Mouse (Mus musculus): ENCODE measurements at regions not wholly inside any gene's neighbourhood (a gene's known extent, or its start where the extent isn't known, plus 50 kb on each side); places are given as distances from the start of the nearest gene placed in this dataset.

DNA sequence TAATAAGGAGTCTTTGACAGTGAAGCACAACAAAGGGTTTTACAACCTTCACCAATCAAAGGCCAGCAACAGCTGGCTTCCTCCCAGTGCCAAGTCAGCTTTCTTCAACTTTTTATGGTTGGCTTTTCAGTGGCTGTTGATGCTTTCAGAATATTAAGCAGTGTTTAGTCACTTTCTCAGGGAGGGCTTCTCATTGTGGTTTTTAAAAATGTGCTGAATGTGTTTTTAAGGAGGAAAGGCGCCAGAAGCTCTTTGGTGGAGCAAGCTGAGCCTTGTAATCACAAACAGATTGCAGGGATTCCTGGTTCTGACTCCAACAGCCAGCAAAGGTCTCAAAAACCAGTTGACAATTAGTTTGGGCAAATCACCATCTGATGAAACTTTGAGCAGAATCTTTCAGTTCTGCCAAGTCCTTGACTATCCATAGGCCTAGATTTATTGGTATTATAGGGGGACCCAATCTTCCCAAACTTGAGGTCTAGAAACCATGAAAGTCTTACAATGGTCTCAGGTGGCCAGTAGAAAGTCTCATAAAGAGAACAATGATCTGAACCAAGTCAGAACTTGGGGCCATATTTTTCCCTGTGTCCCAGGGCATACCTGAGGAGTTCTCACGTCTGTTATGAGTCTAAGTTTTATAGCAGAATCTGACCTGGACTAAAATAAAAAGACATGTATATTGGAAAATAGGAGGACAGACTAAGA lies 251.9 kb upstream of the Cpeb2 start:
- Histone ChIP-seq H3K4me3 (no peak overlapping the region), H3K4me2 (ENCODE audit: low read depth) (no peak overlapping the region), H3K27me3 (ENCODE audit: control insufficient read depth, insufficient read depth, insufficient read length) (no peaks in the 10 kb centered on the region), H3K79me2 (ENCODE audit: control insufficient read depth, insufficient read depth) (no peaks in the 10 kb centered on the region), H3K36me3 (ENCODE audit: control insufficient read depth, insufficient read depth) (no peaks in the 10 kb centered on the region), H3ac (ENCODE audit: control insufficient read depth, insufficient read length) (no peak overlapping the region)
- TF ChIP-seq POLR2AphosphoS2 (IDR thresholded peaks at IDR 0.05; ENCODE audit: insufficient read length, low read depth), result no peak
- TF ChIP-seq REST (IDR thresholded peaks at IDR 0.05; ENCODE audit: insufficient read depth, insufficient read length), result no peak
- no peak for TF ChIP-seq USF1 (IDR thresholded peaks at IDR 0.05; ENCODE audit: low read depth)
- TF ChIP-seq TCF3 (IDR thresholded peaks at IDR 0.05; ENCODE audit: insufficient read length, low read depth), result no peak
- TF ChIP-seq SRF (IDR thresholded peaks at IDR 0.05; ENCODE audit: control insufficient read depth, insufficient read length, low read depth), result no peak
- TF ChIP-seq MAX (IDR thresholded peaks at IDR 0.05; ENCODE audit: low read depth), result no peak
- no peak for TF ChIP-seq E2F4 (IDR thresholded peaks at IDR 0.05; ENCODE audit: insufficient read depth)
- no peak for TF ChIP-seq MYOD1 (IDR thresholded peaks at IDR 0.05; ENCODE audit: control insufficient read depth in 1 of 3, insufficient read length in 2 of 3, low read depth in 2 of 3)
- no peak for TF ChIP-seq CEBPB (IDR thresholded peaks at IDR 0.05; ENCODE audit: insufficient read depth, poor library complexity, severe bottlenecking)
- no peak for TF ChIP-seq MYOG (IDR thresholded peaks at IDR 0.05; ENCODE audit: control insufficient read depth in 1 of 3, insufficient read depth in 1 of 3, insufficient read length in 2 of 3, low read depth in 2 of 3)

DNA sequence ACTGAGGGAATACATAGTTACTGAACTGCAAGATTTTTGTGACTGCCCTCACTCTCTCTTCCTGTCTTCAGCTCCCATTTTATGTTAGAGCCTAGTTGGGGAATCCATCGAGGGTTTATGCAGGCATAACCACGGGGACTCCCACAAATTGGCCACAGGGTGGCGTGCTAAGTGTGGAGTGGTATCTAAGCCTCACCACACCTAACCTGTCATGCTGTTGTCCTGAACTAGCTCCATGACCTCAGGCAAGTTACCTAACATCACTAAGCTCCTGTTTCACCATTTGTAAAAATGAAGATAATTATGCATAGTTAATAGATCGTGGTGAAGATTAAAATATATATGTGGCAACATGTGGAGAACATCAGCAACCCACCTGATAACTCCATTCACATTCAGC lies 246.8 kb upstream of the Cpeb2 start:
- TF ChIP-seq TCF12 (IDR thresholded peaks at IDR 0.05; ENCODE audit: insufficient read depth, poor library complexity, severe bottlenecking) (no peak), MYOD1 (IDR thresholded peaks at IDR 0.05; ENCODE audit: control insufficient read depth in 1 of 3, insufficient read length in 2 of 3, low read depth in 2 of 3) (no peak), POLR2AphosphoS2 (IDR thresholded peaks at IDR 0.05; ENCODE audit: insufficient read length, low read depth) (no peak), E2F4 (IDR thresholded peaks at IDR 0.05; ENCODE audit: insufficient read depth) (no peak), MAX (IDR thresholded peaks at IDR 0.05; ENCODE audit: low read depth) (no peak), TCF3 (IDR thresholded peaks at IDR 0.05; ENCODE audit: insufficient read length, low read depth) (no peak), SRF (IDR thresholded peaks at IDR 0.05; ENCODE audit: control insufficient read depth, insufficient read length, low read depth) (no peak), CEBPB (IDR thresholded peaks at IDR 0.05; ENCODE audit: insufficient read depth, poor library complexity, severe bottlenecking) (no peak), MYOG (IDR thresholded peaks at IDR 0.05; ENCODE audit: control insufficient read depth in 1 of 3, insufficient read depth in 1 of 3, insufficient read length in 2 of 3, low read depth in 2 of 3) (no peak), USF1 (IDR thresholded peaks at IDR 0.05; ENCODE audit: low read depth) (no peak), POLR2A (IDR thresholded peaks at IDR 0.05; ENCODE audit: insufficient read length, low read depth) (no peak), REST (IDR thresholded peaks at IDR 0.05; ENCODE audit: insufficient read depth, insufficient read length) (no peak)
- Histone ChIP-seq H3K79me2 (ENCODE audit: control insufficient read depth, insufficient read depth) (no peaks in the 10 kb centered on the region), H3K4me2 (ENCODE audit: low read depth) (no peak overlapping the region)

DNA sequence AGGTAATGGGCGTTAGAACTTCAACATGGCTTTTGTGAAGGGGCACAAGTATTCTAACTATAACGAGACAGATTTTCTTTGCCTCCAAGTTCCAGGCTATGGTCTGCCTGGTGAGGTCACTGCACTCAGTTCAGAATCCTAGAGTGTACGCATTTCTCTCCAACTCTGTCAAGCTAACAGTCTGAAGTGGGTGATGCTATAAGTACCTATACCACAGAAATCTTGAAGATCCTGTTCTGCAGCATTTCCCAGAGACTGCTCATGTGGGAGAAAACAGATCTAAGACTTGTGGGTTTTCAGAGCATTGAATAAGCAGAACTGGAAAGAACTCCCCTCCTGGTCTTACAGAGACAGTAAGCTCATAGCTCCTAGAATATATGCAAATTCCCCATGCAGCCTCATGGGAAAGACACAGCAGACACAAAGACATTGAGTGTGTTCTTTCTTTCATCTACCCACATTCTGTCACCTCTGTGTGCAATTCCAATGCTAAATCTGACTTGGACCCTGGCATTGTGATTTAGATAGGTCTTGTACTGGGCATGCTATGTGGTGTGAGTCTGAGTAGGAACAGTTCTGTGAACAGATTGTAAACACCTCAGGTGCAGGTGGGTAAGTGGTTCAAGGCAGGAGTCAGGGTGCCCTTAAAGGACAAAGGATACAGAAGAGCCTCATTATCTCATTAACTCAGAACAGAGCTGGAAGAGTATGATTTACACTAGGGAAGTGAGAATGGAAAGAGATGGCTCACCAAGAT lies 245.1 kb upstream of the Cpeb2 start:
- no peak overlapping the region for H3K4me2 ChIP-seq (ENCODE audit: low read depth)
- no peak overlapping the region for H3ac ChIP-seq (ENCODE audit: control insufficient read depth, insufficient read length)
- no peaks in the 10 kb centered on the region for H3K27me3 ChIP-seq (ENCODE audit: control insufficient read depth, insufficient read depth, insufficient read length)
- H3K36me3 ChIP-seq (ENCODE audit: control insufficient read depth, insufficient read depth), result no peaks in the 10 kb centered on the region
- H3K79me2 ChIP-seq (ENCODE audit: control insufficient read depth, insufficient read depth), result no peaks in the 10 kb centered on the region
- no peak overlapping the region for H3K4me3 ChIP-seq
- TF ChIP-seq MYOG (IDR thresholded peaks at IDR 0.05; ENCODE audit: control insufficient read depth in 1 of 3, insufficient read depth in 1 of 3, insufficient read length in 2 of 3, low read depth in 2 of 3) (no peak), POLR2A (IDR thresholded peaks at IDR 0.05; ENCODE audit: insufficient read length, low read depth) (no peak), MAX (IDR thresholded peaks at IDR 0.05; ENCODE audit: low read depth) (no peak), E2F4 (IDR thresholded peaks at IDR 0.05; ENCODE audit: insufficient read depth) (no peak), POLR2AphosphoS2 (IDR thresholded peaks at IDR 0.05; ENCODE audit: insufficient read length, low read depth) (no peak), CEBPB (IDR thresholded peaks at IDR 0.05; ENCODE audit: insufficient read depth, poor library complexity, severe bottlenecking) (no peak), TCF12 (IDR thresholded peaks at IDR 0.05; ENCODE audit: insufficient read depth, poor library complexity, severe bottlenecking) (no peak), TCF3 (IDR thresholded peaks at IDR 0.05; ENCODE audit: insufficient read length, low read depth) (no peak), MYOD1 (IDR thresholded peaks at IDR 0.05; ENCODE audit: control insufficient read depth in 1 of 3, insufficient read length in 2 of 3, low read depth in 2 of 3) (no peak), REST (IDR thresholded peaks at IDR 0.05; ENCODE audit: insufficient read depth, insufficient read length) (no peak), SRF (IDR thresholded peaks at IDR 0.05; ENCODE audit: control insufficient read depth, insufficient read length, low read depth) (no peak), USF1 (IDR thresholded peaks at IDR 0.05; ENCODE audit: low read depth) (no peak)

More for the DNA sequence above, 246.8 kb upstream of the Cpeb2 start:
- Histone ChIP-seq H3K27me3 (ENCODE audit: control insufficient read depth, insufficient read depth, insufficient read length) (no peaks in the 10 kb centered on the region), H3K36me3 (ENCODE audit: control insufficient read depth, insufficient read depth) (no peaks in the 10 kb centered on the region), H3ac (ENCODE audit: control insufficient read depth, insufficient read length) (no peak overlapping the region), H3K4me3 (no peak overlapping the region)

DNA sequence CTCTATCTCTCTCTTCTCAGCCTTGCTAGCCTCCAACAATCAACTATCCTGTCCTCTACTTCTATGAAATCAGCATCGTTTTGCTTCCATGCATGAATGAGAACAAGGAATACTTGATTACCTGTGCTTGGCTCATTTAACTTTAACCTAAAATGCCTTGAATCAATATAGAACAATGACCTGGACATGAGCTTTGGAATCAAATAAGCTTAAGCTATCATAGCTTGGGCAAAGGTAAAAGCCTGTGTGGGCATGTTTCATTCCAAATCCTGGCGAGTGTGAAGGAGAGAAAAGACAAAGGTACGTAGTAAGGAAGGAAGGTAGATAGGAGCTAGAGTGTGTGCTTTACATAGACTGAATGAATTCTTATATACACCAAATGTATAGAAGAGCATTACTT lies 243.7 kb upstream of the Cpeb2 start:
- H3K4me3 ChIP-seq, result no peak overlapping the region
- H3K4me2 ChIP-seq (ENCODE audit: low read depth), result no peak overlapping the region
- no peak overlapping the region for H3ac ChIP-seq (ENCODE audit: control insufficient read depth, insufficient read length)
- no peaks in the 10 kb centered on the region for H3K27me3 ChIP-seq (ENCODE audit: control insufficient read depth, insufficient read depth, insufficient read length)
- no peaks in the 10 kb centered on the region for H3K36me3 ChIP-seq (ENCODE audit: control insufficient read depth, insufficient read depth)
- no peaks in the 10 kb centered on the region for H3K79me2 ChIP-seq (ENCODE audit: control insufficient read depth, insufficient read depth)
- TF ChIP-seq REST (IDR thresholded peaks at IDR 0.05; ENCODE audit: insufficient read depth, insufficient read length) (no peak), TCF12 (IDR thresholded peaks at IDR 0.05; ENCODE audit: insufficient read depth, poor library complexity, severe bottlenecking) (no peak), TCF3 (IDR thresholded peaks at IDR 0.05; ENCODE audit: insufficient read length, low read depth) (no peak), MYOD1 (IDR thresholded peaks at IDR 0.05; ENCODE audit: control insufficient read depth in 1 of 3, insufficient read length in 2 of 3, low read depth in 2 of 3) (no peak), SRF (IDR thresholded peaks at IDR 0.05; ENCODE audit: control insufficient read depth, insufficient read length, low read depth) (no peak), USF1 (IDR thresholded peaks at IDR 0.05; ENCODE audit: low read depth) (no peak), CEBPB (IDR thresholded peaks at IDR 0.05; ENCODE audit: insufficient read depth, poor library complexity, severe bottlenecking) (no peak), POLR2A (IDR thresholded peaks at IDR 0.05; ENCODE audit: insufficient read length, low read depth) (no peak), MYOG (IDR thresholded peaks at IDR 0.05; ENCODE audit: control insufficient read depth in 1 of 3, insufficient read depth in 1 of 3, insufficient read length in 2 of 3, low read depth in 2 of 3) (no peak), MAX (IDR thresholded peaks at IDR 0.05; ENCODE audit: low read depth) (no peak), POLR2AphosphoS2 (IDR thresholded peaks at IDR 0.05; ENCODE audit: insufficient read length, low read depth) (no peak), E2F4 (IDR thresholded peaks at IDR 0.05; ENCODE audit: insufficient read depth) (no peak)
